Mouse (Mus musculus): ENCODE data around the gene Lrba. TPM values are rescaled to one million over a fixed set of nuclear protein-coding genes. Genes with fewer than 3 reads are reported as not detected.

Gene Lrba
- polyA plus RNA-seq, 1 experiment = 5.6 TPM

GRCm38 (mm10) chr3:86745348-86745747 lies 520.9 kb downstream of the Lrba start:
- TF ChIP-seq POLR2A (IDR thresholded peaks at IDR 0.05; ENCODE audit: insufficient read length, low read depth) (no peak), TCF12 (IDR thresholded peaks at IDR 0.05; ENCODE audit: insufficient read depth, poor library complexity, severe bottlenecking) (no peak), SRF (IDR thresholded peaks at IDR 0.05; ENCODE audit: control insufficient read depth, insufficient read length, low read depth) (no peak), POLR2AphosphoS2 (IDR thresholded peaks at IDR 0.05; ENCODE audit: insufficient read length, low read depth) (no peak), MAX (IDR thresholded peaks at IDR 0.05; ENCODE audit: low read depth) (no peak), E2F4 (IDR thresholded peaks at IDR 0.05; ENCODE audit: insufficient read depth) (no peak), REST (IDR thresholded peaks at IDR 0.05; ENCODE audit: insufficient read depth, insufficient read length) (no peak), TCF3 (IDR thresholded peaks at IDR 0.05; ENCODE audit: insufficient read length, low read depth) (no peak), MYOD1 (IDR thresholded peaks at IDR 0.05; ENCODE audit: control insufficient read depth in 1 of 3, insufficient read length in 2 of 3, low read depth in 2 of 3) (no peak), USF1 (IDR thresholded peaks at IDR 0.05; ENCODE audit: low read depth) (no peak), CEBPB (IDR thresholded peaks at IDR 0.05; ENCODE audit: insufficient read depth, poor library complexity, severe bottlenecking) (no peak), MYOG (IDR thresholded peaks at IDR 0.05; ENCODE audit: control insufficient read depth in 1 of 3, insufficient read depth in 1 of 3, insufficient read length in 2 of 3, low read depth in 2 of 3) (no peak)
- H3K4me2 ChIP-seq (ENCODE audit: low read depth) = no peak overlapping the region

GRCm38 (mm10) chr3:86745769-86746512 lies 521.5 kb downstream of the Lrba start:
- TF ChIP-seq E2F4 (IDR thresholded peaks at IDR 0.05; ENCODE audit: insufficient read depth) (no peak), MAX (IDR thresholded peaks at IDR 0.05; ENCODE audit: low read depth) (no peak), TCF3 (IDR thresholded peaks at IDR 0.05; ENCODE audit: insufficient read length, low read depth) (no peak), MYOD1 (IDR thresholded peaks at IDR 0.05; ENCODE audit: control insufficient read depth in 1 of 3, insufficient read length in 2 of 3, low read depth in 2 of 3) (no peak), POLR2AphosphoS2 (IDR thresholded peaks at IDR 0.05; ENCODE audit: insufficient read length, low read depth) (no peak), TCF12 (IDR thresholded peaks at IDR 0.05; ENCODE audit: insufficient read depth, poor library complexity, severe bottlenecking) (no peak), MYOG (IDR thresholded peaks at IDR 0.05; ENCODE audit: control insufficient read depth in 1 of 3, insufficient read depth in 1 of 3, insufficient read length in 2 of 3, low read depth in 2 of 3) (no peak), USF1 (IDR thresholded peaks at IDR 0.05; ENCODE audit: low read depth) (no peak), SRF (IDR thresholded peaks at IDR 0.05; ENCODE audit: control insufficient read depth, insufficient read length, low read depth) (no peak), POLR2A (IDR thresholded peaks at IDR 0.05; ENCODE audit: insufficient read length, low read depth) (no peak), CEBPB (IDR thresholded peaks at IDR 0.05; ENCODE audit: insufficient read depth, poor library complexity, severe bottlenecking) (no peak), REST (IDR thresholded peaks at IDR 0.05; ENCODE audit: insufficient read depth, insufficient read length) (no peak)
- Histone ChIP-seq H3K4me2 (ENCODE audit: low read depth) (no peak overlapping the region), H3K4me3 (no peak overlapping the region), H3K36me3 (ENCODE audit: control insufficient read depth, insufficient read depth) (no peaks in the 10 kb centered on the region), H3ac (ENCODE audit: control insufficient read depth, insufficient read length) (no peak overlapping the region), H3K79me2 (ENCODE audit: control insufficient read depth, insufficient read depth) (no peaks in the 10 kb centered on the region), H3K27me3 (ENCODE audit: control insufficient read depth, insufficient read depth, insufficient read length) (no peaks in the 10 kb centered on the region)

More at GRCm38 (mm10) chr3:86745348-86745747, 520.9 kb downstream of the Lrba start:
- Histone ChIP-seq H3ac (ENCODE audit: control insufficient read depth, insufficient read length) (no peak overlapping the region), H3K79me2 (ENCODE audit: control insufficient read depth, insufficient read depth) (no peaks in the 10 kb centered on the region), H3K4me3 (no peak overlapping the region), H3K36me3 (ENCODE audit: control insufficient read depth, insufficient read depth) (no peaks in the 10 kb centered on the region), H3K27me3 (ENCODE audit: control insufficient read depth, insufficient read depth, insufficient read length) (no peaks in the 10 kb centered on the region)

GRCm38 (mm10) chr3:86750652-86751051 lies 526.2 kb downstream of the Lrba start:
- no peak overlapping the region for H3ac ChIP-seq (ENCODE audit: control insufficient read depth, insufficient read length)
- no peaks in the 10 kb centered on the region for H3K79me2 ChIP-seq (ENCODE audit: control insufficient read depth, insufficient read depth)
- no peaks in the 10 kb centered on the region for H3K27me3 ChIP-seq (ENCODE audit: control insufficient read depth, insufficient read depth, insufficient read length)
- no peaks in the 10 kb centered on the region for H3K36me3 ChIP-seq (ENCODE audit: control insufficient read depth, insufficient read depth)
- no peak overlapping the region for H3K4me2 ChIP-seq (ENCODE audit: low read depth)
- TF ChIP-seq MYOG (IDR thresholded peaks at IDR 0.05; ENCODE audit: control insufficient read depth in 1 of 3, insufficient read depth in 1 of 3, insufficient read length in 2 of 3, low read depth in 2 of 3) (no peak), CEBPB (IDR thresholded peaks at IDR 0.05; ENCODE audit: insufficient read depth, poor library complexity, severe bottlenecking) (no peak), POLR2A (IDR thresholded peaks at IDR 0.05; ENCODE audit: insufficient read length, low read depth) (no peak), USF1 (IDR thresholded peaks at IDR 0.05; ENCODE audit: low read depth) (no peak), MYOD1 (IDR thresholded peaks at IDR 0.05; ENCODE audit: control insufficient read depth in 1 of 3, insufficient read length in 2 of 3, low read depth in 2 of 3) (no peak), TCF3 (IDR thresholded peaks at IDR 0.05; ENCODE audit: insufficient read length, low read depth) (no peak), SRF (IDR thresholded peaks at IDR 0.05; ENCODE audit: control insufficient read depth, insufficient read length, low read depth) (no peak), TCF12 (IDR thresholded peaks at IDR 0.05; ENCODE audit: insufficient read depth, poor library complexity, severe bottlenecking) (no peak), E2F4 (IDR thresholded peaks at IDR 0.05; ENCODE audit: insufficient read depth) (no peak), MAX (IDR thresholded peaks at IDR 0.05; ENCODE audit: low read depth) (no peak), REST (IDR thresholded peaks at IDR 0.05; ENCODE audit: insufficient read depth, insufficient read length) (no peak), POLR2AphosphoS2 (IDR thresholded peaks at IDR 0.05; ENCODE audit: insufficient read length, low read depth) (no peak)
- H3K4me3 ChIP-seq = no peak overlapping the region

- Histone ChIP-seq H3K4me3 (no peak overlapping the region), H3K36me3 (ENCODE audit: control insufficient read depth, insufficient read depth) (no peaks in the 10 kb centered on the region), H3K79me2 (ENCODE audit: control insufficient read depth, insufficient read depth) (no peaks in the 10 kb centered on the region), H3K27me3 (ENCODE audit: control insufficient read depth, insufficient read depth, insufficient read length) (no peaks in the 10 kb centered on the region), H3ac (ENCODE audit: control insufficient read depth, insufficient read length) (no peak overlapping the region), H3K4me2 (ENCODE audit: low read depth) (no peak overlapping the region)
- TF ChIP-seq REST (IDR thresholded peaks at IDR 0.05; ENCODE audit: insufficient read depth, insufficient read length) = no peak
- TF ChIP-seq E2F4 (IDR thresholded peaks at IDR 0.05; ENCODE audit: insufficient read depth) = no peak
These were observed 529.7 kb downstream of the Lrba start for GRCm38 (mm10) chr3:86754178-86754577.
